Comparison of ENCODE assay signal across 9 mouse cellular contexts in the genomic region with DNA sequence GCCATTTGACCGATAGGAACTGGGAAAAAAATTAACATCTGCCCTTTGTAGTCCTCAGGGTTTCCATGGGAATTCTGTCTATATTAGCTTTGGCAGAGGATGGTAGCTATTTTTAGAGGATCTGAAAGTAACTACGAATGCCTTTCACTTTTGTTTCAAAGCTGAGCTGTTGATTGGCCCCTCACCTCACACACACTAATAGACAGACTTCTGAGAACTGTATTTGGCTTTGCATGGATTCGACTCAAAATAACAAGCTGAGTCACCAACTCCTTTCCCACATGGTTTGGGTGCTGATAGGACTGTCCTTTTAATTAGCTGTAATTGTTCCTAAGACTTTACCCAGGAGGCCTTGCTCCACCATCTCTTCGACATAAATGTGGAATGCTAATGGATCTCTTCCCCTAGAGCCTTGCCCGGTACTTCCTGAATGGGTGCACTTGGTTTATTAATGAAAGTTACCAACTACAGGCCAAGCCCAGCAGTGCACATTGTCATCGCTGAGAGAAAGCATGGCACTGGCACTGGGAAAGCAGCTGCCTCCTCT.
A peak's percentile ranks its signal among the peaks of the same experiment; 100 is the strongest.
DNase-seq lines count a peak whose midpoint lies in the region; ATAC-seq lines count a peak whose summit lies in the region.
"Had no signal": no experiment of that assay in that cellular context is flagged by ENCODE, and none has a peak within 500 bp of the region (broad histone marks: within the 10 kb centered on the region; RNA-seq: fewer than 3 reads in every experiment).

No protein-coding gene starts in this region.

- no peaks in the 10 kb centered on the region for H3K9me3 ChIP-seq in midbrain, embryonic 13.5 days
- no peaks in the 10 kb centered on the region for H3K9me3 ChIP-seq in midbrain, embryonic 11.5 days (ENCODE audit: control insufficient read depth, low read length)
- H3K9me3 ChIP-seq in forebrain, embryonic 13.5 days (replicated peaks), result no peaks in the 10 kb centered on the region
- H3K9me3 ChIP-seq: stomach, embryonic 15.5 days had no signal

- DNase-seq in midbrain, embryonic 11.5 days (ENCODE audit: low spot score, missing footprints), result no peak
- peak; percentile 59 to 66 for DNase-seq in heart, postnatal 10 days
- DNase-seq in naive thymus-derived CD4-positive, alpha-beta T cell, adult 2 months (ENCODE audit: low read depth), result peak; percentile 9
- DNase-seq in adrenal gland, postnatal 4 days (ENCODE audit: low spot score in 2 of 2), result no peak
- DNase-seq in left cerebral cortex, postnatal 10 days (ENCODE audit: extremely low spot score in 1 of 2, low spot score in 2 of 2), result no peak
- DNase-seq: kidney, postnatal 14 days had no signal

- no peak overlapping the region for H3K27ac ChIP-seq in midbrain, embryonic 13.5 days
- no peak overlapping the region for H3K27ac ChIP-seq in midbrain, embryonic 11.5 days (ENCODE audit: low read depth, low read length)
- H3K27ac ChIP-seq in forebrain, embryonic 13.5 days, result no peak overlapping the region
- H3K27ac ChIP-seq: stomach, embryonic 15.5 days had no signal

- no peaks in the 10 kb centered on the region for H3K36me3 ChIP-seq in midbrain, embryonic 13.5 days
- no peaks in the 10 kb centered on the region for H3K36me3 ChIP-seq in midbrain, embryonic 11.5 days (ENCODE audit: control insufficient read depth, insufficient read depth, low read length)
- H3K36me3 ChIP-seq in forebrain, embryonic 13.5 days (ENCODE audit: poor library complexity, severe bottlenecking), result no peaks in the 10 kb centered on the region
- H3K36me3 ChIP-seq: stomach, embryonic 15.5 days had no signal

- ATAC-seq in midbrain, embryonic 13.5 days, result peak; percentile 11; the same call in 1 of the 2 replicates
- no peak for ATAC-seq in midbrain, embryonic 11.5 days (ENCODE audit: low FRiP score)
- peak; percentile 86 for ATAC-seq in forebrain, embryonic 13.5 days

- H3K4me1 ChIP-seq in midbrain, embryonic 13.5 days (replicated peaks), result no peaks in the 10 kb centered on the region
- no peaks in the 10 kb centered on the region for H3K4me1 ChIP-seq in midbrain, embryonic 11.5 days (ENCODE audit: control insufficient read depth, insufficient read depth, low read length)
- H3K4me1 ChIP-seq in forebrain, embryonic 13.5 days, result peaks cover 9% of the 10 kb centered on the region
- H3K4me1 ChIP-seq: stomach, embryonic 15.5 days had no signal

- intact Hi-C loops in heart, postnatal 10 days (cut with DNase I), result loop anchor here (10.0 kb wide), 1 partner anchor 135 kb away; a partner anchor contains a TSS
- intact Hi-C loops in left cerebral cortex, postnatal 10 days (cut with DNase I), result no loop called here

- H3K9ac ChIP-seq in midbrain, embryonic 13.5 days (replicated peaks), result no peak overlapping the region
- H3K9ac ChIP-seq in midbrain, embryonic 11.5 days (ENCODE audit: low read length), result no peak overlapping the region
- H3K9ac ChIP-seq in forebrain, embryonic 13.5 days, result no peak overlapping the region
- H3K9ac ChIP-seq: stomach, embryonic 15.5 days had no signal

- WGBS in midbrain, embryonic 13.5 days, result 77% methylated on average over 6 of the region's 6 CpGs
- WGBS in midbrain, embryonic 11.5 days, result 81% methylated on average over 6 of the region's 6 CpGs
- 52% methylated on average over 6 of the region's 6 CpGs for WGBS in forebrain, embryonic 13.5 days

- no peak overlapping the region for H3K4me3 ChIP-seq in midbrain, embryonic 13.5 days (replicated peaks)
- no peak overlapping the region for H3K4me3 ChIP-seq in midbrain, embryonic 11.5 days (ENCODE audit: low read depth, low read length)
- no peak overlapping the region for H3K4me3 ChIP-seq in forebrain, embryonic 13.5 days
- H3K4me3 ChIP-seq: stomach, embryonic 15.5 days had no signal

- H3K4me2 ChIP-seq in midbrain, embryonic 13.5 days (replicated peaks), result no peak overlapping the region
- H3K4me2 ChIP-seq in midbrain, embryonic 11.5 days, result no peak overlapping the region
- H3K4me2 ChIP-seq in forebrain, embryonic 13.5 days, result no peak overlapping the region
- H3K4me2 ChIP-seq: stomach, embryonic 15.5 days had no signal

- H3K27me3 ChIP-seq in midbrain, embryonic 13.5 days, result no peaks in the 10 kb centered on the region
- no peaks in the 10 kb centered on the region for H3K27me3 ChIP-seq in midbrain, embryonic 11.5 days (ENCODE audit: control insufficient read depth, insufficient read depth, low read length)
- H3K27me3 ChIP-seq in forebrain, embryonic 13.5 days, result no peaks in the 10 kb centered on the region
- H3K27me3 ChIP-seq: stomach, embryonic 15.5 days had no signal

Comparison
In these comparisons a context has a peak if more than half of its experiments do, and no peak if none do; other contexts are left out.
1. DNase-seq: peak in heart, postnatal 10 days (2 of 2) and naive thymus-derived CD4-positive, alpha-beta T cell, adult 2 months (single experiment); none in midbrain, embryonic 11.5 days (single experiment), adrenal gland, postnatal 4 days (0 of 2) and left cerebral cortex, postnatal 10 days (0 of 2).